Mouse (Mus musculus) MEL (cell line): ENCODE results near the gene Rtp2. TPM values are rescaled to one million over a fixed set of nuclear protein-coding genes. Genes with fewer than 3 reads are reported as not detected.

Experiments
- DNase-seq: peaks from one replicate; pipeline ENCODE4 v3.0.0; 2011; ENCODE audit warnings: low read depth, low spot score
- H3K27ac ChIP-seq: 2 replicates; pipeline ENCODE4 v1.5.1; 2012; ENCODE audit warnings: low read depth, mild to moderate bottlenecking, control low read depth, low read length, moderate library complexity; ENCODE audit not compliant: control insufficient read depth
- H3K27me3 ChIP-seq, 2 experiments: fragments of 150-350 bp in 1 of 2; sonication (generic) in 1 of 2; 2 replicates each; pipeline ENCODE4 v1.6.1; 2012; ENCODE audit warnings: low read length in 2 of 2, mild to moderate bottlenecking in 2 of 2, improper control_type of control experiment in 1 of 2, moderate library complexity in 1 of 2; ENCODE audit not compliant: insufficient read depth in 2 of 2, control insufficient read depth in 1 of 2
- H3K36me3 ChIP-seq, 2 experiments: 2 replicates each; pipeline ENCODE4 v1.6.1; 2012 to 2014; ENCODE audit warnings: low read length in 2 of 2, improper control_type of control experiment in 1 of 2, inconsistent platforms in 1 of 2, mild to moderate bottlenecking in 1 of 2; ENCODE audit not compliant: insufficient read depth in 2 of 2, control insufficient read depth in 1 of 2
- H3K4me1 ChIP-seq, 2 experiments: fragments of 150-350 bp in 1 of 2; sonication (generic) in 1 of 2; 2 replicates each; pipeline ENCODE4 v1.6.1; 2012; ENCODE audit warnings: low read length in 2 of 2, improper control_type of control experiment in 1 of 2, mild to moderate bottlenecking in 1 of 2; ENCODE audit not compliant: insufficient read depth in 2 of 2, control insufficient read depth in 1 of 2
- H3K4me3 ChIP-seq, 2 experiments: fragments of 150-350 bp in 1 of 2; sonication (generic) in 1 of 2; 2 replicates each; pipeline ENCODE4 v1.5.1; 2012; ENCODE audit warnings: low read depth in 2 of 2, low read length in 2 of 2, mild to moderate bottlenecking in 2 of 2, moderate library complexity in 2 of 2, control low read depth in 1 of 2, improper control_type of control experiment in 1 of 2; ENCODE audit not compliant: control insufficient read depth in 1 of 2, insufficient read depth in 1 of 2
- H3K79me2 ChIP-seq: 2 replicates; pipeline ENCODE4 v1.6.1; 2012; ENCODE audit warnings: mild to moderate bottlenecking, low read length, moderate library complexity; ENCODE audit not compliant: control insufficient read depth, poor library complexity, insufficient read depth
- H3K9ac ChIP-seq: 2 replicates; pipeline ENCODE4 v1.6.1; 2012; ENCODE audit warnings: low read depth, mild to moderate bottlenecking, control low read depth, low read length, moderate library complexity; ENCODE audit not compliant: control insufficient read depth, poor library complexity, severe bottlenecking
- H3K9me3 ChIP-seq: fragments of 150-350 bp; sonication (generic); replicated peaks from 2 replicates; pipeline ENCODE4 v1.6.1; 2012; ENCODE audit warnings: mild to moderate bottlenecking, low read length, improper control_type of control experiment, moderate library complexity; ENCODE audit not compliant: insufficient read depth
- BHLHE40 ChIP-seq: IDR thresholded peaks from 2 replicates; pipeline ENCODE4 v1.6.1; 2012; ENCODE audit warnings: low read depth, mild to moderate bottlenecking, inconsistent platforms, low read length, improper control_type of control experiment, borderline replicate concordance
- CHD1 ChIP-seq: IDR thresholded peaks from 2 replicates; pipeline ENCODE4 v1.6.1; 2012; ENCODE audit warnings: low read depth, mild to moderate bottlenecking, inconsistent platforms, low read length, improper control_type of control experiment
- CHD2 ChIP-seq: IDR thresholded peaks from 2 replicates; pipeline ENCODE4 v1.6.1; 2011; ENCODE audit warnings: low read length, improper control_type of control experiment
- CTCF ChIP-seq, 3 experiments: IDR thresholded peaks in 2 of 3; conservative IDR thresholded peaks in 1 of 3; 2 replicates each; pipeline ENCODE4 v1.5.1; 2011 to 2012; ENCODE audit warnings: low read length in 3 of 3, low read depth in 2 of 3, mild to moderate bottlenecking in 2 of 3, improper control_type of control experiment in 1 of 3, inconsistent platforms in 1 of 3, mixed read lengths in 1 of 3, moderate library complexity in 1 of 3; ENCODE audit not compliant: control insufficient read depth in 1 of 3, insufficient read depth in 1 of 3, poor library complexity in 1 of 3, severe bottlenecking in 1 of 3
- E2F4 ChIP-seq: IDR thresholded peaks from 2 replicates; pipeline ENCODE4 v1.6.1; 2011; ENCODE audit warnings: low read depth, low read length, improper control_type of control experiment, borderline replicate concordance
- ELF1 ChIP-seq: IDR thresholded peaks from 2 replicates; pipeline ENCODE4 v1.6.1; 2014; ENCODE audit warnings: low read depth, mild to moderate bottlenecking, inconsistent platforms, low read length, improper control_type of control experiment, moderate library complexity
- EP300 ChIP-seq, 2 experiments: IDR thresholded peaks; 2 replicates each; pipeline ENCODE4 v1.6.1; 2011; ENCODE audit warnings: improper control_type of control experiment in 2 of 2, low read length in 2 of 2, low read depth in 1 of 2, mild to moderate bottlenecking in 1 of 2
- ETS1 ChIP-seq: IDR thresholded peaks from 2 replicates; pipeline ENCODE4 v1.6.1; 2012; ENCODE audit warnings: low read depth, mild to moderate bottlenecking, inconsistent platforms, low read length, improper control_type of control experiment, moderate library complexity
- GATA1 ChIP-seq: IDR thresholded peaks from 2 replicates; pipeline ENCODE4 v1.6.1; 2011; ENCODE audit warnings: low read depth, low read length, improper control_type of control experiment
- KAT2A ChIP-seq: conservative IDR thresholded peaks from 2 replicates; pipeline ENCODE4 v1.6.1; 2012; ENCODE audit warnings: low read depth, low read length, improper control_type of control experiment, inconsistent platforms
- MAFK ChIP-seq: IDR thresholded peaks from 2 replicates; pipeline ENCODE4 v1.6.1; 2011; ENCODE audit warnings: low read depth, mild to moderate bottlenecking, low read length, improper control_type of control experiment, borderline replicate concordance
- MYB ChIP-seq: IDR thresholded peaks from 2 replicates; pipeline ENCODE4 v1.6.1; 2011; ENCODE audit warnings: mild to moderate bottlenecking, low read depth, low read length, improper control_type of control experiment
- MYC ChIP-seq: IDR thresholded peaks from 2 replicates; pipeline ENCODE4 v1.6.1; 2011; ENCODE audit warnings: low read depth, mild to moderate bottlenecking, low read length, improper control_type of control experiment, moderate library complexity
- NRF1 ChIP-seq: IDR thresholded peaks from 2 replicates; pipeline ENCODE4 v1.6.1; 2014; ENCODE audit warnings: low read depth, mild to moderate bottlenecking, inconsistent platforms, low read length, improper control_type of control experiment, moderate library complexity; ENCODE audit not compliant: poor library complexity, insufficient read depth, severe bottlenecking
- POLR2AphosphoS5 ChIP-seq: IDR thresholded peaks from 2 replicates; pipeline ENCODE4 v1.6.1; 2012; ENCODE audit warnings: low read depth, borderline replicate concordance, mild to moderate bottlenecking, inconsistent platforms, low read length, moderate library complexity, mixed read lengths
- RCOR1 ChIP-seq: IDR thresholded peaks from 2 replicates; pipeline ENCODE4 v1.6.1; 2012; ENCODE audit warnings: low read depth, mild to moderate bottlenecking, inconsistent platforms, low read length, improper control_type of control experiment
- TAL1 ChIP-seq: IDR thresholded peaks from 2 replicates; pipeline ENCODE4 v1.6.1; 2012; ENCODE audit warnings: mild to moderate bottlenecking, inconsistent platforms, low read length, moderate library complexity, mixed read lengths
- TBP ChIP-seq: IDR thresholded peaks from 2 replicates; pipeline ENCODE4 v1.8.0; 2011; ENCODE audit warnings: low read depth, low read length, improper control_type of control experiment
- UBTF ChIP-seq: IDR thresholded peaks from 2 replicates; pipeline ENCODE4 v1.6.1; 2012; ENCODE audit warnings: low read depth, mild to moderate bottlenecking, inconsistent platforms, low read length, improper control_type of control experiment, moderate library complexity, borderline replicate concordance; ENCODE audit not compliant: insufficient read depth
- ZC3H11A ChIP-seq: IDR thresholded peaks from 2 replicates; pipeline ENCODE4 v1.6.1; 2012; ENCODE audit warnings: low read depth, mild to moderate bottlenecking, inconsistent platforms, low read length, improper control_type of control experiment
- ZKSCAN1 ChIP-seq: IDR thresholded peaks from 2 replicates; pipeline ENCODE4 v1.6.1; 2012; ENCODE audit warnings: low read depth, mild to moderate bottlenecking, inconsistent platforms, low read length, improper control_type of control experiment, moderate library complexity
- ZNF384 ChIP-seq: IDR thresholded peaks from 2 replicates; pipeline ENCODE4 v1.6.1; 2012; ENCODE audit warnings: low read depth, mild to moderate bottlenecking, inconsistent platforms, low read length, improper control_type of control experiment
- polyA plus RNA-seq, 2 experiments: library from polyadenylated mRNA; stranded (reverse) in 1 of 2; unstranded in 1 of 2; fragments of >175 nt in 1 of 2; fragments of >200 nt in 1 of 2; gene quantifications; 2 replicates each; pipeline versions ENCODE4 v1.2.1 to v1.2.4; 2012; ENCODE audit warnings: low replicate concordance in 2 of 2, low read depth in 1 of 2; ENCODE audit not compliant: insufficient read length in 2 of 2, insufficient read depth in 1 of 2, missing spikeins in 1 of 2
- total RNA-seq: library from RNA; depleted of rRNA; stranded (reverse); fragments of 300-350 nt; gene quantifications from 2 replicates; pipeline ENCODE4 v1.2.3, GENCODE M21; 2012

The Rtp2 gene
- total and polyA plus RNA-seq, 3 experiments, result not detected

DNA sequence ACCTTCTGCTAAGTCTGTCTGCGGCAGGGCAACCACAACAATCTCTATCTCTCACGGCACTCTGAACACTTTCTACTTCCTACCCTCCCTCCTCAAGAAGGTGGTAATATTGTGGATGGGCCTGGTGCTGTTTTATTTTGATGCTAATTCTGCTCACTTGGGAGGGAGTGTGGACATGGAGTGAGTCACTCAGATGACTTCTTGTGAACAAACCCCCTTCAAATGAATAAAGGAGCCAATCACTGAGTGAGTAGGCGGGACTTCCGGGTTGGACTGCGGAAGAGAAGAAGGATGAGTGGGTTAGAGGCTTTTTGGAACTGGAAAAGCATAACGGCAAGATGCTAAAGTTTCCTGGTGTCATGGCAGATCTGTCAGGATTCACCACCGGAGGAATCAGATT is 30.8 kb downstream of the Rtp2 start:
- no peaks in the 10 kb centered on the region for H3K36me3 ChIP-seq
- H3K79me2 ChIP-seq, result no peaks in the 10 kb centered on the region
- no peaks in the 10 kb centered on the region; the same call in 1 of the 2 replicates for H3K9me3 ChIP-seq
- H3K27me3 ChIP-seq, result no peaks in the 10 kb centered on the region
- no peak overlapping the region for H3K9ac ChIP-seq
- H3K4me1 ChIP-seq, result no peaks in the 10 kb centered on the region
- no peak overlapping the region for H3K27ac ChIP-seq
- no peak overlapping the region for H3K4me3 ChIP-seq
- no peak for DNase-seq
- TF ChIP-seq CHD1 (no peak), MAFK (no peak), CHD2 (no peak), RCOR1 (no peak), TBP (no peak), CTCF (IDR thresholded peaks at IDR 0.05 in 2 of 3, conservative IDR thresholded peaks at IDR 0.05 in 1 of 3; ENCODE audit: control insufficient read depth in 1 of 3, insufficient read depth in 1 of 3, low read depth in 2 of 3, low read length in 3 of 3, poor library complexity in 1 of 3, severe bottlenecking in 1 of 3) (no peak), E2F4 (no peak), GATA1 (no peak), ZKSCAN1 (no peak), ETS1 (no peak), ZC3H11A (no peak), UBTF (no peak), BHLHE40 (no peak), ELF1 (no peak), MYB (no peak), MYC (no peak)
- TF ChIP-seq, all 39 proteins: peak for 0

- Histone ChIP-seq H3K36me3 (no peaks in the 10 kb centered on the region), H3K4me1 (no peaks in the 10 kb centered on the region), H3K9ac (no peak overlapping the region), H3K27me3 (no peaks in the 10 kb centered on the region), H3K9me3 (no peaks in the 10 kb centered on the region; the same call in 1 of the 2 replicates), H3K4me3 (no peak overlapping the region), H3K79me2 (no peaks in the 10 kb centered on the region), H3K27ac (no peak overlapping the region)
- DNase-seq, result no peak
- TF ChIP-seq KAT2A (no peak), CHD1 (no peak), POLR2AphosphoS5 (no peak), TAL1 (no peak), ZKSCAN1 (no peak), NRF1 (no peak), EP300 (IDR thresholded peaks at IDR 0.05; ENCODE audit: low read depth in 1 of 2, low read length in 2 of 2) (no peak), ZNF384 (no peak), BHLHE40 (no peak), RCOR1 (no peak), MYB (no peak)
These were observed 32.1 kb downstream of the Rtp2 start for GRCm38 (mm10) chr16:23900061-23900460.
